Comparison of ENCODE assay signal across 19 mouse cellular contexts in genomic region chr7:137218706-137219105, GRCm38 (mm10).
"Had no signal": no experiment of that assay in that cellular context is flagged by ENCODE, and none has a peak within 500 bp of the region (broad histone marks: within the 10 kb centered on the region; RNA-seq: fewer than 3 reads in every experiment).

No protein-coding gene starts in this region.

- H3K36me3 ChIP-seq: kidney, embryonic 15.5 days; liver, embryonic 13.5 days; midbrain, embryonic 15.5 days had no signal

- H3K27me3 ChIP-seq: kidney, embryonic 15.5 days; liver, embryonic 13.5 days; midbrain, embryonic 12.5 days; midbrain, embryonic 15.5 days had no signal

- H3K27ac ChIP-seq: kidney, embryonic 15.5 days; left cerebral cortex, adult 2 months; liver, embryonic 13.5 days; macrophage; midbrain, embryonic 12.5 days; midbrain, embryonic 15.5 days; stomach, postnatal 0 days had no signal

- DNase-seq: kidney, adult 8-10 months; kidney, postnatal 10 days; kidney, postnatal 36 days; layer of hippocampus, postnatal 36 days; liver, embryonic 13.5 days; lung, adult 2 months; right cerebral cortex, adult 18-20 months; right cerebral cortex, postnatal 14 days; right cerebral cortex, postnatal 4 days; thymus, adult 2 months; thymus, postnatal 14 days; thymus, postnatal 4 days had no signal

- H3K9ac ChIP-seq: kidney, embryonic 15.5 days; liver, embryonic 13.5 days; midbrain, embryonic 12.5 days; midbrain, embryonic 15.5 days had no signal

- H3K9me3 ChIP-seq: kidney, embryonic 15.5 days; liver, embryonic 13.5 days; midbrain, embryonic 12.5 days; midbrain, embryonic 15.5 days had no signal

- ATAC-seq: lung, postnatal 0 days; midbrain, embryonic 15.5 days had no signal

- H3K4me3 ChIP-seq: kidney, embryonic 15.5 days; left cerebral cortex, adult 2 months; liver, embryonic 13.5 days; midbrain, embryonic 12.5 days; midbrain, embryonic 15.5 days had no signal

- H3K4me1 ChIP-seq: liver, embryonic 13.5 days had no signal

- H3K4me2 ChIP-seq: kidney, embryonic 15.5 days; liver, embryonic 13.5 days; midbrain, embryonic 12.5 days; midbrain, embryonic 15.5 days had no signal
